Mouse (Mus musculus): ENCODE data around the gene Commd7. TPM values are rescaled to one million over a fixed set of nuclear protein-coding genes. Genes with fewer than 3 reads are reported as not detected.

Commd7 gene
- polyA plus RNA-seq, 1 experiment: not detected

- WGBS: 97% methylated on average over 5 of the region's 5 CpGs
- TF ChIP-seq CTCF (IDR thresholded peaks at IDR 0.05; ENCODE audit: insufficient read depth, low read depth, low read length): no peak
- TF ChIP-seq POLR2A (IDR thresholded peaks at IDR 0.05; ENCODE audit: insufficient read depth, low read depth, low read length): no peak
- H3K27ac ChIP-seq (ENCODE audit: insufficient read depth, low read depth, low read length): no peak overlapping the region
- H3K4me1 ChIP-seq (ENCODE audit: control insufficient read depth, insufficient read depth, low read length): no peaks in the 10 kb centered on the region
- H3K4me3 ChIP-seq (ENCODE audit: insufficient read depth, low read depth, low read length): no peak overlapping the region
These were observed 678 bp upstream of the Commd7 start for GRCm38 (mm10) chr2:153633259-153633658.

- Histone ChIP-seq H3K4me1 (ENCODE audit: control insufficient read depth, insufficient read depth, low read length) (no peaks in the 10 kb centered on the region), H3K4me3 (ENCODE audit: insufficient read depth, low read depth, low read length) (peak overlapping the region; percentile 73), H3K27ac (ENCODE audit: insufficient read depth, low read depth, low read length) (0 out of 2 replicates have a peak overlapping the region, but pooled peaks have one; percentile 16)
- WGBS: 16% methylated on average over 2 of the region's 2 CpGs
- TF ChIP-seq CTCF (IDR thresholded peaks at IDR 0.05; ENCODE audit: insufficient read depth, low read depth, low read length): no peak
- no peak for TF ChIP-seq POLR2A (IDR thresholded peaks at IDR 0.05; ENCODE audit: insufficient read depth, low read depth, low read length)
These were observed 268 bp upstream of the Commd7 start for GRCm38 (mm10) chr2:153632871-153633226.

- Histone ChIP-seq H3K4me3 (ENCODE audit: insufficient read depth, low read depth, low read length) (no peak overlapping the region), H3K27ac (ENCODE audit: insufficient read depth, low read depth, low read length) (no peak overlapping the region), H3K4me1 (ENCODE audit: control insufficient read depth, insufficient read depth, low read length) (no peaks in the 10 kb centered on the region)
- 84% methylated on average over 3 of the region's 3 CpGs for WGBS
- TF ChIP-seq POLR2A (IDR thresholded peaks at IDR 0.05; ENCODE audit: insufficient read depth, low read depth, low read length): no peak
- no peak for TF ChIP-seq CTCF (IDR thresholded peaks at IDR 0.05; ENCODE audit: insufficient read depth, low read depth, low read length)
These were observed 1.6 kb downstream of the Commd7 start for GRCm38 (mm10) chr2:153630950-153631349.

- Histone ChIP-seq H3K27ac (ENCODE audit: insufficient read depth, low read depth, low read length) (no peak overlapping the region), H3K4me1 (ENCODE audit: control insufficient read depth, insufficient read depth, low read length) (no peaks in the 10 kb centered on the region), H3K4me3 (ENCODE audit: insufficient read depth, low read depth, low read length) (no peak overlapping the region)
- TF ChIP-seq POLR2A (IDR thresholded peaks at IDR 0.05; ENCODE audit: insufficient read depth, low read depth, low read length) (no peak), CTCF (IDR thresholded peaks at IDR 0.05; ENCODE audit: insufficient read depth, low read depth, low read length) (no peak)
- WGBS: 59% methylated on average over 10 of the region's 10 CpGs
These were observed 10.1 kb downstream of the Commd7 start for GRCm38 (mm10) chr2:153622449-153622848.

- Histone ChIP-seq H3K27ac (ENCODE audit: insufficient read depth, low read depth, low read length) (no peak overlapping the region), H3K4me1 (ENCODE audit: control insufficient read depth, insufficient read depth, low read length) (no peaks in the 10 kb centered on the region), H3K4me3 (ENCODE audit: insufficient read depth, low read depth, low read length) (no peak overlapping the region)
- no peak for TF ChIP-seq POLR2A (IDR thresholded peaks at IDR 0.05; ENCODE audit: insufficient read depth, low read depth, low read length)
- no peak for TF ChIP-seq CTCF (IDR thresholded peaks at IDR 0.05; ENCODE audit: insufficient read depth, low read depth, low read length)
- 76% methylated on average over 10 of the region's 10 CpGs for WGBS
These were observed 13.7 kb downstream of the Commd7 start for GRCm38 (mm10) chr2:153618889-153619288.

- 94% methylated on average over 6 of the region's 6 CpGs for WGBS
- Histone ChIP-seq H3K4me1 (ENCODE audit: control insufficient read depth, insufficient read depth, low read length) (no peaks in the 10 kb centered on the region), H3K27ac (ENCODE audit: insufficient read depth, low read depth, low read length) (no peak overlapping the region), H3K4me3 (ENCODE audit: insufficient read depth, low read depth, low read length) (no peak overlapping the region)
- TF ChIP-seq POLR2A (IDR thresholded peaks at IDR 0.05; ENCODE audit: insufficient read depth, low read depth, low read length) (no peak), CTCF (IDR thresholded peaks at IDR 0.05; ENCODE audit: insufficient read depth, low read depth, low read length) (no peak)
These were observed 14.1 kb downstream of the Commd7 start for GRCm38 (mm10) chr2:153618439-153618838.

- no peak for TF ChIP-seq POLR2A (IDR thresholded peaks at IDR 0.05; ENCODE audit: insufficient read depth, low read depth, low read length)
- TF ChIP-seq CTCF (IDR thresholded peaks at IDR 0.05; ENCODE audit: insufficient read depth, low read depth, low read length): no peak
- WGBS: 94% methylated on average over 3 of the region's 3 CpGs
- Histone ChIP-seq H3K4me1 (ENCODE audit: control insufficient read depth, insufficient read depth, low read length) (no peaks in the 10 kb centered on the region), H3K27ac (ENCODE audit: insufficient read depth, low read depth, low read length) (no peak overlapping the region), H3K4me3 (ENCODE audit: insufficient read depth, low read depth, low read length) (no peak overlapping the region)
These were observed 15.7 kb downstream of the Commd7 start for GRCm38 (mm10) chr2:153616893-153617292.

GRCm38 (mm10) chr2:153612594-153613281 is 19.8 kb downstream of the Commd7 start:
- WGBS: 49% methylated on average over 3 of the region's 3 CpGs
- Histone ChIP-seq H3K27ac (ENCODE audit: insufficient read depth, low read depth, low read length) (no peak overlapping the region), H3K4me1 (ENCODE audit: control insufficient read depth, insufficient read depth, low read length) (peaks cover 17% of the 10 kb centered on the region), H3K4me3 (ENCODE audit: insufficient read depth, low read depth, low read length) (no peak overlapping the region)
- TF ChIP-seq CTCF (IDR thresholded peaks at IDR 0.05; ENCODE audit: insufficient read depth, low read depth, low read length) (no peak), POLR2A (IDR thresholded peaks at IDR 0.05; ENCODE audit: insufficient read depth, low read depth, low read length) (no peak)

GRCm38 (mm10) chr2:153611743-153612142 is 20.8 kb downstream of the Commd7 start:
- 98% methylated on average over 1 of the region's 1 CpGs for WGBS
- Histone ChIP-seq H3K4me1 (ENCODE audit: control insufficient read depth, insufficient read depth, low read length) (peaks cover 17% of the 10 kb centered on the region), H3K4me3 (ENCODE audit: insufficient read depth, low read depth, low read length) (no peak overlapping the region), H3K27ac (ENCODE audit: insufficient read depth, low read depth, low read length) (no peak overlapping the region)
- TF ChIP-seq CTCF (IDR thresholded peaks at IDR 0.05; ENCODE audit: insufficient read depth, low read depth, low read length) (no peak), POLR2A (IDR thresholded peaks at IDR 0.05; ENCODE audit: insufficient read depth, low read depth, low read length) (no peak)
